Mouse (Mus musculus) MEL (cell line): ENCODE data around the gene AC124502.3.
A peak's percentile ranks its signal among the peaks of the same experiment; 100 is the strongest.

Source experiments
- CTCF ChIP-seq, 3 experiments: IDR thresholded peaks in 2 of 3; conservative IDR thresholded peaks in 1 of 3; 2 replicates each; pipeline ENCODE4 v1.5.1; 2011 to 2012; ENCODE audit warnings: low read length in 3 of 3, low read depth in 2 of 3, mild to moderate bottlenecking in 2 of 3, improper control_type of control experiment in 1 of 3, inconsistent platforms in 1 of 3, mixed read lengths in 1 of 3, moderate library complexity in 1 of 3; ENCODE audit not compliant: control insufficient read depth in 1 of 3, insufficient read depth in 1 of 3, poor library complexity in 1 of 3, severe bottlenecking in 1 of 3
- EP300 ChIP-seq, 2 experiments: IDR thresholded peaks; 2 replicates each; pipeline ENCODE4 v1.6.1; 2011; ENCODE audit warnings: improper control_type of control experiment in 2 of 2, low read length in 2 of 2, low read depth in 1 of 2, mild to moderate bottlenecking in 1 of 2
- ETS1 ChIP-seq: IDR thresholded peaks from 2 replicates; pipeline ENCODE4 v1.6.1; 2012; ENCODE audit warnings: low read depth, mild to moderate bottlenecking, inconsistent platforms, low read length, improper control_type of control experiment, moderate library complexity
- GABPA ChIP-seq: IDR thresholded peaks from 2 replicates; pipeline ENCODE4 v1.6.1; 2012; ENCODE audit warnings: low read depth, mild to moderate bottlenecking, inconsistent platforms, low read length, improper control_type of control experiment, moderate library complexity
- MYC ChIP-seq: IDR thresholded peaks from 2 replicates; pipeline ENCODE4 v1.6.1; 2011; ENCODE audit warnings: low read depth, mild to moderate bottlenecking, low read length, improper control_type of control experiment, moderate library complexity
- ZNF384 ChIP-seq: IDR thresholded peaks from 2 replicates; pipeline ENCODE4 v1.6.1; 2012; ENCODE audit warnings: low read depth, mild to moderate bottlenecking, inconsistent platforms, low read length, improper control_type of control experiment

DNA sequence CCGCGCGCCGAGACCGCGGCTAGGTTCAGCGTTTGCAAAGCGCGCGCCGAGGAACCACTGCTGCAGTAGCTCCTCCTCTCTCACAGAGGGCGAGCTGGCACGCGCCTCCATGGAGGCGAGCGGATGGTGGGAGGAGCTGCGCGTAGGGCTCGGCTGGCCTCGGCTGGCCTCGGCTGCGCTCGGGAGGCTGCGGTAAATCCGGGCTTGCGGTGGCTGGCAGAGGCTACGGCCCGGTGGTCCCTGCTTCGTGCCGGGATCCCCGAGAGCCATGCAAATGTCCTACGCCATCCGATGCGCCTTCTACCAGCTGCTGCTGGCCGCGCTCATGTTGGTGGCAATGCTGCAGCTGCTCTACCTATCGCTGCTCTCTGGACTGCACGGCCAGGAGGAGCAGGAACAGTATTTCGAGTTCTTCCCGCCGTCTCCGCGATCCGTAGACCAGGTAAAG lies at the start of gene AC124502.3, which contains the start of gene B4gat1:
- TF ChIP-seq MYC (no peak), ZNF384 (no peak), CTCF (IDR thresholded peaks at IDR 0.05 in 2 of 3, conservative IDR thresholded peaks at IDR 0.05 in 1 of 3; ENCODE audit: control insufficient read depth in 1 of 3, insufficient read depth in 1 of 3, low read depth in 2 of 3, low read length in 3 of 3, poor library complexity in 1 of 3, severe bottlenecking in 1 of 3) (peak in 2 of 3 experiments; percentile 47 to 51; a peak in 4 of 6 replicates), ETS1 (no peak), GABPA (no peak), EP300 (IDR thresholded peaks at IDR 0.05; ENCODE audit: low read depth in 1 of 2, low read length in 2 of 2) (no peak)
